Mouse (Mus musculus): ENCODE data around the gene Bcl2l1. TPM values are rescaled to one million over a fixed set of nuclear protein-coding genes. Genes with fewer than 3 reads are reported as not detected.

The Bcl2l1 gene
- polyA plus RNA-seq, 1 experiment from 2014 or later = 148 TPM

GRCm38 (mm10) chr2:152736090-152736601 is 95.4 kb downstream of the Bcl2l1 start, which contains the start of gene Id1:
Gene Id1 (plus strand): TSS chr2:152736251.
- peak within 1 kb of the TSS; percentile 87 for H3K27ac ChIP-seq
- peaks cover 27% of the 10 kb centered on the region for H3K27me3 ChIP-seq
- WGBS (ENCODE audit: insufficient replicate concordance) = under 1% methylated on average over 28 of the region's 28 CpGs
- peak within 1 kb of the TSS; percentile 85 for H3K9ac ChIP-seq
- H3K4me2 ChIP-seq = peak within 1 kb of the TSS; percentile 93
- DNase-seq (peak; percentile 83), ATAC-seq (ENCODE audit: low read depth) (peak; percentile 72)
- H3K4me1 ChIP-seq (replicated peaks) = peaks cover 85% of the 10 kb centered on the region
- H3K9me3 ChIP-seq (replicated peaks) = no peaks in the 10 kb centered on the region
- no peaks in the 10 kb centered on the region for H3K36me3 ChIP-seq
- H3K4me3 ChIP-seq (replicated peaks) = peak within 1 kb of the TSS; percentile 67

- Histone ChIP-seq H3K27ac (peak overlapping the region; percentile 64), H3K27me3 (peaks cover 27% of the 10 kb centered on the region), H3K9ac (peak overlapping the region; percentile 85), H3K4me1 (replicated peaks) (peaks cover 77% of the 10 kb centered on the region), H3K36me3 (no peaks in the 10 kb centered on the region), H3K4me2 (peak overlapping the region; percentile 93), H3K4me3 (replicated peaks) (peak overlapping the region; percentile 67), H3K9me3 (replicated peaks) (no peaks in the 10 kb centered on the region)
- DNase-seq = peak; percentile 74
- WGBS (ENCODE audit: insufficient replicate concordance) = under 1% methylated on average over 28 of the region's 28 CpGs
- ATAC-seq (ENCODE audit: low read depth) = peak; percentile 21
Measured at GRCm38 (mm10) chr2:152734984-152735383, 96.5 kb downstream of the Bcl2l1 start.

GRCm38 (mm10) chr2:152734501-152734900 is 97.0 kb downstream of the Bcl2l1 start:
- 22% methylated on average over 10 of the region's 10 CpGs for WGBS (ENCODE audit: insufficient replicate concordance)
- H3K9me3 ChIP-seq (replicated peaks) = no peaks in the 10 kb centered on the region
- H3K4me2 ChIP-seq = peak overlapping the region; percentile 93
- peak overlapping the region; percentile 85 for H3K9ac ChIP-seq
- peaks cover 77% of the 10 kb centered on the region for H3K4me1 ChIP-seq (replicated peaks)
- peak overlapping the region; percentile 47 for H3K27ac ChIP-seq
- ATAC-seq (ENCODE audit: low read depth) = no peak
- DNase-seq = no peak
- peak overlapping the region; percentile 67 for H3K4me3 ChIP-seq (replicated peaks)
- no peaks in the 10 kb centered on the region for H3K36me3 ChIP-seq
- H3K27me3 ChIP-seq = peaks cover 27% of the 10 kb centered on the region

GRCm38 (mm10) chr2:152733201-152733600 is 98.3 kb downstream of the Bcl2l1 start:
- Histone ChIP-seq H3K27ac (no peak overlapping the region), H3K4me3 (replicated peaks) (no peak overlapping the region), H3K27me3 (peaks cover 27% of the 10 kb centered on the region), H3K9me3 (replicated peaks) (no peaks in the 10 kb centered on the region), H3K36me3 (no peaks in the 10 kb centered on the region), H3K4me1 (replicated peaks) (peaks cover 77% of the 10 kb centered on the region), H3K9ac (no peak overlapping the region), H3K4me2 (no peak overlapping the region)
- WGBS (ENCODE audit: insufficient replicate concordance) = 66% methylated on average over 2 of the region's 2 CpGs
- DNase-seq (no peak), ATAC-seq (ENCODE audit: low read depth) (no peak)

Small RNA genes within 50 kb of the gene (microRNA-seq; reads per million reads assigned to microRNA genes)
- gene Gm23802 (not detected), gene Mir5622 (10.6 reads per million, percentile 24 among the genes with 10 or more reads in this experiment)

Other genes starting within 250 kb of the Bcl2l1 start
- gene Defb45, start 232.3 kb downstream of the Bcl2l1 start, polyA plus RNA-seq (2015; fragmentation: Nextera tagmentation; extraction: Ambion mirVana) = not detected in 2 replicates
- not detected in 2 replicates for gene Defb36, start 227.4 kb downstream of the Bcl2l1 start, polyA plus RNA-seq (2015; fragmentation: Nextera tagmentation; extraction: Ambion mirVana)
- gene Defb25, start 208.7 kb downstream of the Bcl2l1 start, polyA plus RNA-seq (2015; fragmentation: Nextera tagmentation; extraction: Ambion mirVana) = not detected in 2 replicates
- 0.89 and 0.95 TPM in 2 replicates for gene Rem1, start 204.8 kb downstream of the Bcl2l1 start, polyA plus RNA-seq (2015; fragmentation: Nextera tagmentation; extraction: Ambion mirVana)
- 49.0 and 52.9 TPM in 2 replicates for gene H13, start 162.3 kb downstream of the Bcl2l1 start, polyA plus RNA-seq (2015; fragmentation: Nextera tagmentation; extraction: Ambion mirVana)
- 23.6 and 23.8 TPM in 2 replicates for gene Mcts2, start 144.7 kb downstream of the Bcl2l1 start, polyA plus RNA-seq (2015; fragmentation: Nextera tagmentation; extraction: Ambion mirVana)
- 20.9 and 23.2 TPM in 2 replicates for gene Id1, start 95.5 kb downstream of the Bcl2l1 start, polyA plus RNA-seq (2015; fragmentation: Nextera tagmentation; extraction: Ambion mirVana)
- 1.1 and 1.2 TPM in 2 replicates for gene Cox4i2, start 77.6 kb downstream of the Bcl2l1 start, polyA plus RNA-seq (2015; fragmentation: Nextera tagmentation; extraction: Ambion mirVana)
- gene Tpx2, start 16.2 kb upstream of the Bcl2l1 start, polyA plus RNA-seq (2015; fragmentation: Nextera tagmentation; extraction: Ambion mirVana) = 59.8 and 79.4 TPM in 2 replicates
- not detected in 2 replicates for gene Mylk2, start 79.6 kb upstream of the Bcl2l1 start, polyA plus RNA-seq (2015; fragmentation: Nextera tagmentation; extraction: Ambion mirVana)
- gene Foxs1, start 101.5 kb upstream of the Bcl2l1 start, polyA plus RNA-seq (2015; fragmentation: Nextera tagmentation; extraction: Ambion mirVana) = 0.16 and 0.20 TPM in 2 replicates
- gene Dusp15, start 120.0 kb upstream of the Bcl2l1 start, polyA plus RNA-seq (2015; fragmentation: Nextera tagmentation; extraction: Ambion mirVana) = not detected in 2 replicates
- 0.15 and 0.35 TPM in 2 replicates for gene Ttll9, start 130.8 kb upstream of the Bcl2l1 start, polyA plus RNA-seq (2015; fragmentation: Nextera tagmentation; extraction: Ambion mirVana)
- gene Pdrg1, start 183.7 kb upstream of the Bcl2l1 start, polyA plus RNA-seq (2015; fragmentation: Nextera tagmentation; extraction: Ambion mirVana) = 48.9 and 49.2 TPM in 2 replicates
- not detected in 2 replicates for gene Xkr7, start 200.1 kb upstream of the Bcl2l1 start, polyA plus RNA-seq (2015; fragmentation: Nextera tagmentation; extraction: Ambion mirVana)
- gene Ccm2l, start 234.2 kb upstream of the Bcl2l1 start, polyA plus RNA-seq (2015; fragmentation: Nextera tagmentation; extraction: Ambion mirVana) = 0.83 and 0.92 TPM in 2 replicates